Mouse (Mus musculus) adrenal gland, adult 8-10 months (tissue): Measurements from ENCODE around the gene Ostc. TPM values are rescaled to one million over a fixed set of nuclear protein-coding genes. Genes with fewer than 3 reads are reported as not detected.

Experiments
- DNase-seq: peaks from one replicate; pipeline ENCODE4 v3.0.0; 2022
- total RNA-seq, 4 experiments: library from RNA; stranded (reverse); gene quantifications; 2 replicates each; pipeline ENCODE4 v1.2.4; 2022

Gene Ostc
- total RNA-seq, 4 experiments from 2014 or later = 102 to 120 (median 116) TPM

- DNase-seq = no peak
These were observed 859 bp upstream of the Ostc start for GRCm38 (mm10) chr3:130710103-130710502.

- DNase-seq = no peak
These were observed 715 bp downstream of the Ostc start for GRCm38 (mm10) chr3:130708529-130708928.

- no peak for DNase-seq
These were observed 7.0 kb downstream of the Ostc start for GRCm38 (mm10) chr3:130702289-130702688.

- no peak for DNase-seq
These were observed 11.6 kb downstream of the Ostc start for GRCm38 (mm10) chr3:130697622-130698021.

GRCm38 (mm10) chr3:130694705-130695104 is 14.5 kb downstream of the Ostc start:
- no peak for DNase-seq

GRCm38 (mm10) chr3:130694041-130694593 is 15.1 kb downstream of the Ostc start:
- no peak for DNase-seq

GRCm38 (mm10) chr3:130691596-130692170 is 17.6 kb downstream of the Ostc start:
- DNase-seq = no peak

GRCm38 (mm10) chr3:130690834-130691595 is 18.2 kb downstream of the Ostc start:
- DNase-seq = no peak

- peak; percentile 50 for DNase-seq
These were observed 19.6 kb downstream of the Ostc start for GRCm38 (mm10) chr3:130689630-130690029.

GRCm38 (mm10) chr3:130687051-130687450 is 22.2 kb downstream of the Ostc start:
- DNase-seq = no peak

GRCm38 (mm10) chr3:130685014-130685366 is 24.3 kb downstream of the Ostc start:
- DNase-seq = no peak

- DNase-seq = no peak
These were observed 24.8 kb downstream of the Ostc start for GRCm38 (mm10) chr3:130684276-130685013.

GRCm38 (mm10) chr3:130683836-130684235 is 25.4 kb downstream of the Ostc start:
- no peak for DNase-seq

- no peak for DNase-seq
These were observed 27.1 kb downstream of the Ostc start for GRCm38 (mm10) chr3:130682183-130682582.

- no peak for DNase-seq
These were observed 28.0 kb downstream of the Ostc start for GRCm38 (mm10) chr3:130681226-130681625.

GRCm38 (mm10) chr3:130677671-130678460 is 31.4 kb downstream of the Ostc start:
- DNase-seq = no peak

- DNase-seq = peak; percentile 20
These were observed 38.0 kb downstream of the Ostc start for GRCm38 (mm10) chr3:130671291-130671690.

GRCm38 (mm10) chr3:130662496-130662895 is 46.7 kb downstream of the Ostc start:
- DNase-seq = no peak

- no peak for DNase-seq
These were observed 48.6 kb downstream of the Ostc start for GRCm38 (mm10) chr3:130660619-130661018.

- peak; percentile 50 for DNase-seq
These were observed 59.7 kb downstream of the Ostc start for GRCm38 (mm10) chr3:130649569-130649968.

GRCm38 (mm10) chr3:130646110-130646810 is 63.0 kb downstream of the Ostc start:
- DNase-seq = no peak
